Mouse (Mus musculus): ENCODE measurements around the gene Ric1.

GRCm38 (mm10) chr19:29647651-29648549 lies 125.8 kb downstream of the Ric1 start, which contains the start of gene Ermp1:
- TF ChIP-seq CTCF (IDR thresholded peaks at IDR 0.05; ENCODE audit: borderline replicate concordance, insufficient read depth, low read depth, low read length) (peak; percentile 72), POLR2A (IDR thresholded peaks at IDR 0.05; ENCODE audit: borderline replicate concordance, insufficient read depth, low read length) (peak; percentile 92)

All from cerebellum, adult 2 months (tissue).